Mouse (Mus musculus): ENCODE measurements at regions not wholly inside any gene's neighbourhood (a gene's known extent, or its start where the extent isn't known, plus 50 kb on each side); places are given as distances from the start of the nearest gene placed in this dataset.
A peak's percentile ranks its signal among the peaks of the same experiment; 100 is the strongest.

- TF ChIP-seq CTCF (IDR thresholded peaks at IDR 0.05; ENCODE audit: low read depth, low read length) (0 out of 2 replicates have a peak, but pooled peaks have one; percentile 24), POLR2A (IDR thresholded peaks at IDR 0.05; ENCODE audit: extremely low read depth, insufficient read depth, low read length) (no peak)
Observed at GRCm38 (mm10) chr2:117787321-117787720, 324.4 kb upstream of the Thbs1 start.

All from liver, adult 2 months (tissue).